Mouse (Mus musculus) stomach, postnatal 0 days (tissue): ENCODE results near the gene Rps5. TPM values are rescaled to one million over a fixed set of nuclear protein-coding genes. Genes with fewer than 3 reads are reported as not detected.
A peak's percentile ranks its signal among the peaks of the same experiment; 100 is the strongest.

Experiments used
- ATAC-seq: fragments of 200-750 bp; cut with Nextera tagmentation; 2 replicates; pipeline ENCODE4 v1.8.0; 2017; ENCODE audit not compliant: low FRiP score, low TSS enrichment
- DNase-seq: peaks from one replicate; pipeline ENCODE4 v3.0.0-alpha.2; 2016; ENCODE audit warnings: low spot score
- H3K27ac ChIP-seq: fragments of 300-500 bp; sonication (generic); replicated peaks from 2 replicates; pipeline ENCODE4 v1.5.1; 2014; ENCODE audit warnings: mild to moderate bottlenecking, control low read depth
- H3K27me3 ChIP-seq: fragments of 300-500 bp; sonication (generic); 2 replicates; pipeline ENCODE4 v1.6.1; 2014; ENCODE audit warnings: low read length; ENCODE audit not compliant: control insufficient read depth, insufficient read depth
- H3K36me3 ChIP-seq: fragments of 300-500 bp; sonication (generic); 2 replicates; pipeline ENCODE4 v1.6.1; 2014; ENCODE audit warnings: low read length, mixed read lengths; ENCODE audit not compliant: control insufficient read depth, insufficient read depth
- H3K4me1 ChIP-seq: fragments of 300-500 bp; sonication (generic); replicated peaks from 2 replicates; pipeline ENCODE4 v1.6.1; 2014; ENCODE audit warnings: antibody characterized with exemption; ENCODE audit not compliant: control insufficient read depth, insufficient read depth
- H3K4me2 ChIP-seq: fragments of 300-500 bp; sonication (generic); replicated peaks from 2 replicates; pipeline ENCODE4 v1.6.1; 2014; ENCODE audit warnings: low read depth, mild to moderate bottlenecking, control low read depth, moderate library complexity
- H3K4me3 ChIP-seq: fragments of 300-500 bp; sonication (generic); 2 replicates; pipeline ENCODE4 v1.5.1; 2014; ENCODE audit warnings: low read depth, low read length, control low read depth
- H3K9ac ChIP-seq: fragments of 300-500 bp; sonication (generic); 2 replicates; pipeline ENCODE4 v1.6.1; 2014; ENCODE audit warnings: mild to moderate bottlenecking, low read length, control low read depth, mixed read lengths
- H3K9me3 ChIP-seq: fragments of 300-500 bp; sonication (generic); 2 replicates; pipeline ENCODE4 v1.6.1; 2016; ENCODE audit warnings: low read length; ENCODE audit not compliant: control insufficient read depth
- CTCF ChIP-seq: IDR thresholded peaks from 2 replicates; pipeline ENCODE4 v1.5.1; 2016; ENCODE audit warnings: antibody characterized with exemption, low read depth, mild to moderate bottlenecking, moderate library complexity
- EP300 ChIP-seq: optimal IDR thresholded peaks from 2 replicates; pipeline ENCODE3; 2016; ENCODE audit warnings: antibody characterized with exemption
- WGBS: fragments of 180-500 bp; shearing (Covaris S2); extraction: QIAGEN DNeasy Blood & Tissue Kit; methylation state at CpG from one replicate; pipeline ENCODE4 v1.1.7; 2014; 5-methylcytosine and 5-hydroxymethylcytosine counted together
- polyA plus RNA-seq: library from polyadenylated mRNA; unstranded; fragments of >200 nt; fragmentation: Nextera tagmentation; extraction: Ambion mirVana; gene quantifications from 2 replicates; pipeline ENCODE4 v1.2.1, GENCODE M21; 2015

Rps5 gene
- polyA plus RNA-seq, 1 experiment from 2014 or later = 821 TPM

DNA sequence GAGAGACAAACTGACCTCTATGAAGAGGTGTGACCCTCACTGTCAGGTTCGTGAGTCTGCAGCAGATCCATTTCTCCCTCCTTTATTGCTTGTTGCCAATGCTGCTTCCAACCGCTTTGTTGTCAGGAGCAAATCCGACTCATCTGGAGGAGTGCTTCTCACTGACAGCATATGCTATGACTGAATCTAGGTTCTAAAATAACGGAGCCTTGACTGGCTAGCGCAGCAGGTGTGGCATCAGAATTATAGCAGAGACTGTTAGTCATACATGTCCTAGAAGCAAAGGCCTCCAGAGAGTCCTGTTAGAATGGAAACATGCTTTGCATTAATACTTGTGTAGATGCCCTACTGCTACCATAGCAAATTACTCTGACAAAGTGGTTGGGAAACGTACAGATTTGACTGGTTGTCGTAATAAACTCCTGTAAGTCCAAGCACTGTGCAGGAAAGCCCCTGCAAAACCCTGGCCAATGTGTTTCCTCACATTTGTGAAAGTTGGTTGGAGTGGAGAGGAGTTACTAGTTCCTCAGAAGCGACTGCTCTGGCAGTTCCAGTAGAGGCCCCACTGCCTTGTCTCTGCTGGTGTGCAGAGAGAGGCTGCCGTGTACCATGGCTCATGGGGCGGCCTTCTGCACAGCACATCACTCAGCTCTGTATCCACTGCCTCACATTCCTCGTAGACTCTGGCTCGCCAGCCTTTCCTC, 35.4 kb upstream of the Rps5 start:
- Histone ChIP-seq H3K27ac (no peak overlapping the region), H3K9me3 (no peaks in the 10 kb centered on the region), H3K4me3 (no peak overlapping the region), H3K4me2 (no peak overlapping the region), H3K9ac (no peak overlapping the region), H3K36me3 (peaks cover 17% of the 10 kb centered on the region; the same call in 1 of the 2 replicates), H3K27me3 (no peaks in the 10 kb centered on the region), H3K4me1 (no peaks in the 10 kb centered on the region; the same call in none of the 2 replicates)
- ATAC-seq (no peak), DNase-seq (no peak)
- 90% methylated on average over 12 of the region's 12 CpGs for WGBS
- TF ChIP-seq CTCF (no peak), EP300 (no peak)

DNA sequence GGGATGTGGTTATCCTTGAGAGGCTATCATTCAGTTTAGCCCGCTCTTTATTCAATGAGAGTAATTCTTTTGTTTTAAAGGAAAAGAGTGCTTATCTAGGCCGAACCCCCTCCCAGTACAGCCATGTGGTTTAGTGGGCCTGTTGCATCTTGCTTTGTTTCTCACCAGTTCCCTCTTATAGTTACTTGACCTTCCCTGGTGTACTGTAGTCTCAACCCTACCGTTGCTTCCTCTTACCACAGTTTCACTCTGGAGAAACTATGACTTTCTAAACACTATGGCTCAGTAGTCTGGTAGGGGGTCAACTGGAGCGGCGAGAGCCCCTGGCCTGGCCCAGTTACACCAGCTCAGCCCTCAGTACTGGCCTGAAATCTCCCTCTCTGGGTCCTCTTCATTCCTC, 34.5 kb upstream of the Rps5 start:
- H3K4me3 ChIP-seq = no peak overlapping the region
- no peak overlapping the region for H3K9ac ChIP-seq
- no peaks in the 10 kb centered on the region for H3K4me1 ChIP-seq
- H3K27me3 ChIP-seq = no peaks in the 10 kb centered on the region
- TF ChIP-seq EP300 = no peak
- no peak for TF ChIP-seq CTCF
- H3K36me3 ChIP-seq = peaks cover 17% of the 10 kb centered on the region; the same call in 1 of the 2 replicates
- no peak overlapping the region for H3K27ac ChIP-seq
- DNase-seq = no peak
- H3K4me2 ChIP-seq = no peak overlapping the region
- ATAC-seq = no peak
- 93% methylated on average over 5 of the region's 5 CpGs for WGBS
- H3K9me3 ChIP-seq = no peaks in the 10 kb centered on the region

DNA sequence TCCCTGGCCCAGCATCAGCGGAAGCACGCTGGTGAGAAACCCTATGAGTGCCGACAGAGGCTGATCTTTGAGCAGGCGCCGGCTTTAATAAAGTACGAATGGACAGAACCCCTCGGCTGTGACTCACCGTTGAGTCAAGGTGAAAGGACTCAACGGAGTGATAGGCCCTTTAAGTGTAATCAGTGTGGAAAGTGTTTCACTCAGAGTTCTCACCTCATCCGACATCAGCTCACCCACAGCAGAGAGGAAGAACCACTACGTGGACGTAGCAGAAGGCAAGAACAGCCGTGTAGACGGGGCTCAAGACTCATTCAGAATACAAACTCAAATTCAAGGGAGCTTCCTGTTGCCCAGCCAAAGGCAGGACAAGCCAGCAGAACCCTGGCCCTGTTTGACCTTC, 31.2 kb upstream of the Rps5 start:
- no peak overlapping the region for H3K4me2 ChIP-seq

DNA sequence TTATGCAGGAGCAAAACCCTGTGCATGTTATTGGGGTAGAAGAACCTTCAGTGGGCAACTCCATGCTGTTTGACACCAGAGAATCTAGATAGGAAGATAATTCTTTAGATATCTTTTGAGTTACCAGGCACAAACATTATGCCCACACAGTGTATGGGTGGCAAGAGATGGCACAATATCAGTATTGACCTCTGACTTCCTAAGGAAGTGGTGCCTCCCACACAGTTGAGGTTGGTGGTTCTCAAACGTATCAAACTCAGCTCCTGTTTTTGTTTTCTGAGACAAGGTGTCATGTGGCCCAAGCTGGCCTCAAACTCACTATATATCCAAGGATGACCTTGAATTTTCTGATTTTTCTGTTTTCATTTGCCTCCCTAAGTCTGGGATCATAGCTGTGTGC, 30.8 kb upstream of the Rps5 start:
- no peak overlapping the region for H3K4me3 ChIP-seq
- DNase-seq (no peak), ATAC-seq (no peak)
- H3K4me1 ChIP-seq = no peaks in the 10 kb centered on the region
- peaks cover 11% of the 10 kb centered on the region; the same call in 1 of the 2 replicates for H3K36me3 ChIP-seq
- no peak overlapping the region for H3K9ac ChIP-seq
- no peak overlapping the region for H3K27ac ChIP-seq
- no peaks in the 10 kb centered on the region for H3K9me3 ChIP-seq
- TF ChIP-seq EP300 (no peak), CTCF (no peak)
- H3K4me2 ChIP-seq = no peak overlapping the region
- 76% methylated on average over 1 of the region's 1 CpGs for WGBS
- H3K27me3 ChIP-seq = no peaks in the 10 kb centered on the region

More for the DNA sequence above, 31.2 kb upstream of the Rps5 start:
- no peaks in the 10 kb centered on the region for H3K4me1 ChIP-seq
- WGBS = 91% methylated on average over 14 of the region's 14 CpGs
- H3K9me3 ChIP-seq = no peaks in the 10 kb centered on the region
- H3K9ac ChIP-seq = no peak overlapping the region
- peaks cover 11% of the 10 kb centered on the region; the same call in 1 of the 2 replicates for H3K36me3 ChIP-seq
- ATAC-seq = no peak
- no peak for TF ChIP-seq CTCF
- TF ChIP-seq EP300 = no peak
- H3K27me3 ChIP-seq = no peaks in the 10 kb centered on the region
- H3K27ac ChIP-seq = no peak overlapping the region
- H3K4me3 ChIP-seq = no peak overlapping the region
- DNase-seq = no peak

DNA sequence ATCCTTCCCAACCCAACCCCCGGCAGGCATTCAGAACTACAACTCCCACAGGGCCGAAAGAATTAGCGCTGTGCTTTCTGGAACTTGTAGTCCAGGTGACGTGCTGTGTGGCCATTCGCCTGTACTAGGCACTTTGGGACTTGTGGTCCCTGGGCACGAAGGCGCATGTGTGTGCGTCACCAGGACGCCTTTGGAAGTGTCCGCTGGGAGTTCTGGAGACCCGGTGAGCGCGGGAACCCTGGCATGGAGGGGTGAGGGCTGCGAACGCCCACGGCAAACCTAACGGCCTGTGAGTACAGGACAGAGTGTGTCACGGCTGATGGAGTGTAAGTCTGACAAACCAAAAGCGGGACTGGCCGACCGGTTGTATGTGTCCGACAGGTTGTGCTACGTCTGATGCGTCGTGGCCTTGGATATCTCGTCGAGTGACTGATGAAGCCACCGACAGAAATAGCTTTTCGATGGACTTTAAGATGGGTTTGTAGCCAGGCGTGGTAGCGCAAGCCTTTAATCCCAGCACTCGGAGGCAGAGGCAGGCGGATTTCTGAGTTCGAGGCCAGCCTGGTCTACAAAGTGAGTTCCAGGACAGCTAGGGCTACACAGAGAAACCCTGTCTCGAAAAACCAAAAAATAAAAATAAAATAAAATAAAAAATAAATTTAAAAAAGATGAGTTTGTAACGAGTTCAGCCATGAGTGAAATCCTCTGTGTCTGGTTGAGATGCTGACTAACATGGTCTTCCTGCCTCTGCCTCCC, 24.3 kb upstream of the Rps5 start, which contains the start of gene Zscan22:
Gene Zscan22 (plus strand): TSS at position 161 of the 756 bp plus-strand sequence.
- Histone ChIP-seq H3K27ac (no peak within 1 kb of the TSS), H3K4me3 (peak within 1 kb of the TSS; percentile 70), H3K27me3 (no peaks in the 10 kb centered on the region), H3K4me2 (peak within 1 kb of the TSS; percentile 52), H3K4me1 (no peaks in the 10 kb centered on the region), H3K9ac (peak within 1 kb of the TSS; percentile 65), H3K9me3 (no peaks in the 10 kb centered on the region), H3K36me3 (no peaks in the 10 kb centered on the region)
- WGBS = 4% methylated on average over 36 of the region's 36 CpGs
- no peak for TF ChIP-seq EP300
- TF ChIP-seq CTCF = no peak
- ATAC-seq (peak; percentile 100), DNase-seq (peak; percentile 91)

DNA sequence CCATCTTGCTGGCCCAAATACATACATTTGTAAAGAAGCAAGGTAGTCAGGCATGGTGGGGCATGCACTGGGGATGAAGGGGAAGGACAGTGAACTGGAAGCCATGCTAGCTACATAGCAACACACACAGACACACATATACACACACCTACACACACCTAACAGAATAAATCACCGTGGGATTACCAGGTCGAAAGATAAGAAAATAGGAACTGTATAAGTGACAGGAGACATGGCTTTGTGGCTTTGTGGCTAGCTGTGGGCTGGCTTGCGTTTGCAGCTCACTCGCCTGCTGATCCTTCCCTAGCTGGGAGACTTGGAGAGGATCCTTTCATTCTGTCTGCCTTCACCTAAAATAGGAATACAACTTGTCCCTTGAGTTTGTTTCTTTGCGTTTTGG, 20.6 kb upstream of the Rps5 start:
- Histone ChIP-seq H3K27ac (no peak overlapping the region), H3K4me2 (no peak overlapping the region), H3K36me3 (peaks cover 6% of the 10 kb centered on the region; the same call in 1 of the 2 replicates), H3K4me3 (no peak overlapping the region), H3K9ac (no peak overlapping the region), H3K4me1 (no peaks in the 10 kb centered on the region), H3K9me3 (no peaks in the 10 kb centered on the region), H3K27me3 (no peaks in the 10 kb centered on the region)
- WGBS = 87% methylated on average over 5 of the region's 5 CpGs
- TF ChIP-seq EP300 (no peak), CTCF (no peak)
- ATAC-seq = no peak
- DNase-seq = no peak
